Mouse (Mus musculus) liver, adult 2 months (tissue): ENCODE results near the gene Tenm2. TPM values are rescaled to one million over a fixed set of nuclear protein-coding genes. Genes with fewer than 3 reads are reported as not detected.

ENCODE experiments used
- DNase-seq: peaks from one replicate; pipeline ENCODE4 v3.0.0-alpha.2; 2011; ENCODE audit warnings: low read depth, low spot score; ENCODE audit errors: extremely low read depth
- H3K27ac ChIP-seq: fragments of 200-500 bp; replicated peaks from 2 replicates; pipeline ENCODE4 v1.5.1; 2012; ENCODE audit warnings: low read depth, mild to moderate bottlenecking, control low read depth, inconsistent platforms, low read length; ENCODE audit not compliant: insufficient read depth
- H3K27me3 ChIP-seq: fragments of 200-500 bp; 2 replicates; pipeline ENCODE4 v1.6.1; 2012; ENCODE audit warnings: mild to moderate bottlenecking, moderate library complexity, low read length, inconsistent platforms; ENCODE audit not compliant: control insufficient read depth, insufficient read depth
- H3K36me3 ChIP-seq: fragments of 200-500 bp; 2 replicates; pipeline ENCODE4 v1.6.1; 2012; ENCODE audit warnings: low read length, inconsistent platforms; ENCODE audit not compliant: control insufficient read depth, insufficient read depth
- H3K4me1 ChIP-seq: fragments of 200-500 bp; 2 replicates; pipeline ENCODE4 v1.6.1; 2011; ENCODE audit warnings: low read length; ENCODE audit not compliant: control insufficient read depth, insufficient read depth
- H3K4me3 ChIP-seq: fragments of 200-500 bp; 2 replicates; pipeline ENCODE4 v1.5.1; 2011; ENCODE audit warnings: low read depth, mild to moderate bottlenecking, control low read depth, low read length, moderate library complexity; ENCODE audit not compliant: insufficient read depth
- H3K79me2 ChIP-seq: fragments of 200-500 bp; 2 replicates; pipeline ENCODE4 v1.6.1; 2012; ENCODE audit warnings: inconsistent platforms, mild to moderate bottlenecking, low read length, moderate library complexity; ENCODE audit not compliant: control insufficient read depth, insufficient read depth
- H3K9ac ChIP-seq: fragments of 200-500 bp; 2 replicates; pipeline ENCODE4 v1.6.1; 2012; ENCODE audit warnings: low read depth, mild to moderate bottlenecking, control low read depth, inconsistent platforms, low read length
- CTCF ChIP-seq: fragments of 200-500 bp; IDR thresholded peaks from 2 replicates; pipeline ENCODE4 v1.5.1; 2011; ENCODE audit warnings: low read depth, low read length, control low read depth
- POLR2A ChIP-seq: fragments of 200-500 bp; IDR thresholded peaks from 2 replicates; pipeline ENCODE4 v1.6.1; 2011; ENCODE audit warnings: low read length, control low read depth; ENCODE audit not compliant: insufficient read depth; ENCODE audit errors: extremely low read depth
- WGBS: fragments of 180-500 bp; shearing (Covaris S2); methylation state at CpG from one replicate; pipeline ENCODE4 v1.1.7; 2018; 5-methylcytosine and 5-hydroxymethylcytosine counted together
- polyA plus RNA-seq: library from polyadenylated mRNA; depleted of rRNA; stranded (reverse); fragments of >200 nt; gene quantifications from 2 replicates; pipeline ENCODE4 v1.2.3, GENCODE M21; 2012
- total RNA-seq: library from RNA; depleted of rRNA; stranded (reverse); fragments of >200 nt; gene quantifications from 2 replicates; pipeline ENCODE4 v1.2.3, GENCODE M21; 2014

The Tenm2 gene
- total and polyA plus RNA-seq, 2 experiments, result not detected

GRCm38 (mm10) chr11:36690826-36691225 is 544.9 kb downstream of the Tenm2 start:
- no peak for TF ChIP-seq CTCF
- TF ChIP-seq POLR2A, result no peak
- DNase-seq, result no peak
- Histone ChIP-seq H3K27me3 (no peaks in the 10 kb centered on the region), H3K79me2 (no peaks in the 10 kb centered on the region), H3K36me3 (no peaks in the 10 kb centered on the region), H3K27ac (no peak overlapping the region), H3K4me3 (no peak overlapping the region), H3K9ac (no peak overlapping the region), H3K4me1 (no peaks in the 10 kb centered on the region)
- WGBS, result 81% methylated on average over 6 of the region's 6 CpGs

- no peak overlapping the region for H3K27ac ChIP-seq
- no peak overlapping the region for H3K4me3 ChIP-seq
- no peak for DNase-seq
- TF ChIP-seq POLR2A, result no peak
- TF ChIP-seq CTCF, result no peak
- 61% methylated on average over 6 of the region's 6 CpGs for WGBS
- H3K36me3 ChIP-seq, result no peaks in the 10 kb centered on the region
- no peak overlapping the region for H3K9ac ChIP-seq
- H3K79me2 ChIP-seq, result no peaks in the 10 kb centered on the region
- H3K4me1 ChIP-seq, result no peaks in the 10 kb centered on the region
- no peaks in the 10 kb centered on the region for H3K27me3 ChIP-seq
Observed at GRCm38 (mm10) chr11:36686253-36686652, 549.5 kb downstream of the Tenm2 start.

- Histone ChIP-seq H3K4me1 (no peaks in the 10 kb centered on the region), H3K79me2 (no peaks in the 10 kb centered on the region), H3K27ac (no peak overlapping the region), H3K36me3 (no peaks in the 10 kb centered on the region), H3K4me3 (no peak overlapping the region), H3K9ac (no peak overlapping the region), H3K27me3 (peaks cover 9% of the 10 kb centered on the region)
- no peak for DNase-seq
- WGBS, result 88% methylated on average over 2 of the region's 2 CpGs
- TF ChIP-seq POLR2A (no peak), CTCF (no peak)
Observed at GRCm38 (mm10) chr11:36679361-36679760, 556.4 kb downstream of the Tenm2 start.

- TF ChIP-seq POLR2A (no peak), CTCF (no peak)
- no peaks in the 10 kb centered on the region for H3K4me1 ChIP-seq
- H3K27me3 ChIP-seq, result peaks cover 9% of the 10 kb centered on the region
- H3K79me2 ChIP-seq, result no peaks in the 10 kb centered on the region
- DNase-seq, result no peak
- no peak overlapping the region for H3K9ac ChIP-seq
- no peak overlapping the region for H3K27ac ChIP-seq
- no peak overlapping the region for H3K4me3 ChIP-seq
- H3K36me3 ChIP-seq, result no peaks in the 10 kb centered on the region
- 53% methylated on average over 2 of the region's 2 CpGs for WGBS
Observed at GRCm38 (mm10) chr11:36678542-36678941, 557.2 kb downstream of the Tenm2 start.

GRCm38 (mm10) chr11:36678057-36678396 is 557.7 kb downstream of the Tenm2 start:
- no peaks in the 10 kb centered on the region for H3K36me3 ChIP-seq

GRCm38 (mm10) chr11:36677321-36678056 is 558.3 kb downstream of the Tenm2 start:
- Histone ChIP-seq H3K9ac (no peak overlapping the region), H3K79me2 (no peaks in the 10 kb centered on the region), H3K4me1 (no peaks in the 10 kb centered on the region), H3K4me3 (no peak overlapping the region), H3K27me3 (peaks cover 9% of the 10 kb centered on the region), H3K27ac (no peak overlapping the region), H3K36me3 (no peaks in the 10 kb centered on the region)
- DNase-seq, result peak; percentile 7
- no peak for TF ChIP-seq POLR2A
- no peak for TF ChIP-seq CTCF
- WGBS, result 3% methylated on average over 23 of the region's 23 CpGs

More at GRCm38 (mm10) chr11:36678057-36678396, 557.7 kb downstream of the Tenm2 start:
- WGBS, result 15% methylated on average over 10 of the region's 10 CpGs
- Histone ChIP-seq H3K79me2 (no peaks in the 10 kb centered on the region), H3K9ac (no peak overlapping the region), H3K27ac (no peak overlapping the region), H3K27me3 (peaks cover 9% of the 10 kb centered on the region), H3K4me3 (no peak overlapping the region), H3K4me1 (no peaks in the 10 kb centered on the region)
- TF ChIP-seq POLR2A (no peak), CTCF (no peak)
- no peak for DNase-seq
